Mouse (Mus musculus) heart, embryonic 11.5 days (tissue): ENCODE results near the gene Ypel1. TPM values are rescaled to one million over a fixed set of nuclear protein-coding genes. Genes with fewer than 3 reads are reported as not detected.

Experiments
- ATAC-seq: fragments of 200-750 bp; cut with Nextera tagmentation; replicated peaks from 2 replicates; pipeline ENCODE4 v1.8.0; 2017; ENCODE audit warnings: moderate library complexity; ENCODE audit not compliant: insufficient number of reproducible peaks, low FRiP score, low TSS enrichment
- H3K27ac ChIP-seq: fragments of 300-500 bp; sonication (generic); 2 replicates; pipeline ENCODE4 v1.5.1; 2014; ENCODE audit warnings: mild to moderate bottlenecking, low read depth, low read length
- H3K27me3 ChIP-seq: fragments of 300-500 bp; sonication (generic); 2 replicates; pipeline ENCODE4 v1.6.1; 2014; ENCODE audit warnings: mild to moderate bottlenecking, low read length, mixed read lengths; ENCODE audit not compliant: control insufficient read depth, insufficient read depth
- H3K36me3 ChIP-seq: fragments of 300-500 bp; sonication (generic); 2 replicates; pipeline ENCODE4 v1.6.1; 2014; ENCODE audit warnings: mild to moderate bottlenecking, low read length, moderate library complexity, mixed read lengths; ENCODE audit not compliant: control insufficient read depth, insufficient read depth
- H3K4me1 ChIP-seq: fragments of 300-500 bp; sonication (generic); 2 replicates; pipeline ENCODE4 v1.6.1; 2014; ENCODE audit warnings: low read length; ENCODE audit not compliant: control insufficient read depth, insufficient read depth
- H3K4me2 ChIP-seq: fragments of 300-500 bp; sonication (generic); 2 replicates; pipeline ENCODE4 v1.6.1; 2014; ENCODE audit warnings: mild to moderate bottlenecking, moderate library complexity
- H3K4me3 ChIP-seq: fragments of 300-500 bp; sonication (generic); 2 replicates; pipeline ENCODE4 v1.5.1; 2014; ENCODE audit warnings: low read depth, low read length
- H3K9ac ChIP-seq: fragments of 300-500 bp; sonication (generic); 2 replicates; pipeline ENCODE4 v1.6.1; 2014; ENCODE audit warnings: mild to moderate bottlenecking, low read depth, low read length, moderate library complexity
- H3K9me3 ChIP-seq: fragments of 300-500 bp; sonication (generic); replicated peaks from 2 replicates; pipeline ENCODE4 v1.6.1; 2016; ENCODE audit warnings: low read length; ENCODE audit not compliant: control insufficient read depth
- WGBS: fragments of 180-500 bp; shearing (Covaris S2); extraction: QIAGEN DNeasy Blood & Tissue Kit; methylation state at CpG from one replicate; pipeline ENCODE4 v1.1.7; 2014; ENCODE audit not compliant: insufficient replicate concordance; 5-methylcytosine and 5-hydroxymethylcytosine counted together
- polyA plus RNA-seq: library from polyadenylated mRNA; unstranded; fragments of >200 nt; fragmentation: Nextera tagmentation; extraction: Ambion mirVana; gene quantifications from 2 replicates; pipeline ENCODE4 v1.2.1, GENCODE M21; 2014

Ypel1 gene
- 20.1 and 20.4 TPM in 2 replicates for polyA plus RNA-seq

- Histone ChIP-seq H3K27ac (peak within 1 kb of the TSS; percentile 73), H3K27me3 (no peaks in the 10 kb centered on the region), H3K36me3 (no peaks in the 10 kb centered on the region), H3K9ac (peak within 1 kb of the TSS; percentile 84), H3K9me3 (no peaks in the 10 kb centered on the region), H3K4me2 (peak within 1 kb of the TSS; percentile 80), H3K4me3 (peak within 1 kb of the TSS; percentile 77), H3K4me1 (no peaks in the 10 kb centered on the region)
- WGBS: under 1% methylated on average over 74 of the region's 76 CpGs
- ATAC-seq: peak; percentile 89
Observed at GRCm38 (mm10) chr16:17069511-17070443, at the start of gene Ypel1. Ypel1 (plus strand) TSS chr16:17069696.

- ATAC-seq: no peak
- Histone ChIP-seq H3K4me3 (no peak overlapping the region), H3K27me3 (no peaks in the 10 kb centered on the region), H3K27ac (no peak overlapping the region), H3K9me3 (no peaks in the 10 kb centered on the region), H3K4me1 (no peaks in the 10 kb centered on the region), H3K4me2 (no peak overlapping the region), H3K36me3 (peaks cover 10% of the 10 kb centered on the region), H3K9ac (no peak overlapping the region)
- WGBS: 94% methylated on average over 3 of the region's 3 CpGs
Observed at GRCm38 (mm10) chr16:17024469-17025148, 44.9 kb upstream of the Ypel1 start.

- Histone ChIP-seq H3K4me3 (no peak overlapping the region), H3K27me3 (no peaks in the 10 kb centered on the region), H3K27ac (no peak overlapping the region), H3K4me1 (no peaks in the 10 kb centered on the region), H3K9me3 (no peaks in the 10 kb centered on the region), H3K9ac (no peak overlapping the region), H3K4me2 (no peak overlapping the region), H3K36me3 (peaks cover 6% of the 10 kb centered on the region; the same call in 1 of the 2 replicates)
- WGBS: 93% methylated on average over 4 of the region's 4 CpGs
- ATAC-seq: no peak
Observed at GRCm38 (mm10) chr16:17029971-17030695, 39.4 kb upstream of the Ypel1 start.

GRCm38 (mm10) chr16:17033754-17034153, 35.7 kb upstream of the Ypel1 start:
- Histone ChIP-seq H3K36me3 (peaks cover 23% of the 10 kb centered on the region; the same call in 1 of the 2 replicates), H3K9me3 (no peaks in the 10 kb centered on the region), H3K4me1 (no peaks in the 10 kb centered on the region), H3K4me3 (no peak overlapping the region), H3K9ac (no peak overlapping the region), H3K4me2 (no peak overlapping the region), H3K27me3 (no peaks in the 10 kb centered on the region), H3K27ac (no peak overlapping the region)
- ATAC-seq: no peak
- WGBS: 91% methylated on average over 2 of the region's 2 CpGs

- H3K27ac ChIP-seq: no peak overlapping the region
- no peak overlapping the region for H3K9ac ChIP-seq
- no peaks in the 10 kb centered on the region for H3K9me3 ChIP-seq
- H3K27me3 ChIP-seq: no peaks in the 10 kb centered on the region
- no peak overlapping the region for H3K4me2 ChIP-seq
- H3K4me3 ChIP-seq: no peak overlapping the region
- ATAC-seq: no peak
- H3K4me1 ChIP-seq: no peaks in the 10 kb centered on the region
- H3K36me3 ChIP-seq: peaks cover 45% of the 10 kb centered on the region
- WGBS: 91% methylated on average over 3 of the region's 3 CpGs
Observed at GRCm38 (mm10) chr16:17040716-17041115, 28.8 kb upstream of the Ypel1 start.

GRCm38 (mm10) chr16:17041417-17041816, 28.1 kb upstream of the Ypel1 start:
- no peak for ATAC-seq
- Histone ChIP-seq H3K4me1 (no peaks in the 10 kb centered on the region), H3K36me3 (peaks cover 41% of the 10 kb centered on the region), H3K4me3 (no peak overlapping the region), H3K27ac (no peak overlapping the region), H3K9me3 (no peaks in the 10 kb centered on the region), H3K27me3 (no peaks in the 10 kb centered on the region), H3K9ac (no peak overlapping the region), H3K4me2 (no peak overlapping the region)
- WGBS: 82% methylated on average over 1 of the region's 1 CpGs

GRCm38 (mm10) chr16:17044320-17044719, 25.2 kb upstream of the Ypel1 start:
- no peak overlapping the region for H3K9ac ChIP-seq
- H3K36me3 ChIP-seq: peaks cover 33% of the 10 kb centered on the region
- H3K4me3 ChIP-seq: no peak overlapping the region
- 90% methylated on average over 3 of the region's 3 CpGs for WGBS
- no peaks in the 10 kb centered on the region for H3K27me3 ChIP-seq
- no peaks in the 10 kb centered on the region for H3K4me1 ChIP-seq
- H3K27ac ChIP-seq: no peak overlapping the region
- H3K4me2 ChIP-seq: no peak overlapping the region
- H3K9me3 ChIP-seq: no peaks in the 10 kb centered on the region
- no peak for ATAC-seq

- H3K9me3 ChIP-seq: no peaks in the 10 kb centered on the region
- no peak for ATAC-seq
Observed at GRCm38 (mm10) chr16:17045287-17045686, 24.2 kb upstream of the Ypel1 start.

More at GRCm38 (mm10) chr16:17045287-17045686, 24.2 kb upstream of the Ypel1 start:
- Histone ChIP-seq H3K4me3 (no peak overlapping the region), H3K4me1 (no peaks in the 10 kb centered on the region), H3K27ac (no peak overlapping the region), H3K36me3 (peaks cover 25% of the 10 kb centered on the region), H3K9ac (no peak overlapping the region), H3K4me2 (no peak overlapping the region), H3K27me3 (no peaks in the 10 kb centered on the region)
- WGBS: 87% methylated on average over 3 of the region's 3 CpGs
